Mouse (Mus musculus) embryonic fibroblast, embryonic 13.5 days (primary cell): ENCODE measurements around the gene Dock9. TPM values are rescaled to one million over a fixed set of nuclear protein-coding genes. Genes with fewer than 3 reads are reported as not detected.

ENCODE experiments used
- H3K27ac ChIP-seq: 2 replicates; pipeline ENCODE4 v1.5.1; 2012; ENCODE audit warnings: low read length, control low read depth, inconsistent platforms; ENCODE audit not compliant: insufficient read depth
- H3K4me1 ChIP-seq: 2 replicates; pipeline ENCODE4 v1.6.1; 2011; ENCODE audit warnings: low read length; ENCODE audit not compliant: control insufficient read depth, insufficient read depth
- H3K4me3 ChIP-seq: 2 replicates; pipeline ENCODE4 v1.5.1; 2011; ENCODE audit warnings: mild to moderate bottlenecking, control low read depth, low read length; ENCODE audit not compliant: insufficient read depth
- CTCF ChIP-seq: IDR thresholded peaks from 2 replicates; pipeline ENCODE4 v1.5.1; 2011; ENCODE audit warnings: mild to moderate bottlenecking, control low read depth, low read length, moderate library complexity, borderline replicate concordance; ENCODE audit not compliant: insufficient read depth
- POLR2A ChIP-seq: IDR thresholded peaks from 2 replicates; pipeline ENCODE4 v1.6.1; 2011; ENCODE audit warnings: low read depth, mild to moderate bottlenecking, control low read depth, low read length, moderate library complexity
- polyA plus RNA-seq: library from polyadenylated mRNA; stranded (reverse); fragments of >200 nt; gene quantifications from 2 replicates; pipeline ENCODE4 v1.2.4, GENCODE M21; 2011; ENCODE audit warnings: low read depth; ENCODE audit not compliant: missing spikeins, insufficient read length

The Dock9 gene
- polyA plus RNA-seq, 1 experiment = 10.2 TPM

GRCm38 (mm10) chr14:121516881-121517280 is 280.8 kb downstream of the Dock9 start:
- TF ChIP-seq POLR2A = no peak
- TF ChIP-seq CTCF = no peak
- H3K4me3 ChIP-seq = no peak overlapping the region
- no peak overlapping the region for H3K27ac ChIP-seq
- H3K4me1 ChIP-seq = 0 out of 2 replicates have a peak, but pooled peaks cover 4% of the 10 kb centered on the region

- no peaks in the 10 kb centered on the region for H3K4me1 ChIP-seq
- TF ChIP-seq POLR2A (no peak), CTCF (no peak)
- no peak overlapping the region for H3K4me3 ChIP-seq
- H3K27ac ChIP-seq = no peak overlapping the region
These were observed 288.7 kb downstream of the Dock9 start for GRCm38 (mm10) chr14:121508929-121509328.

GRCm38 (mm10) chr14:121506336-121506735 is 291.3 kb downstream of the Dock9 start:
- TF ChIP-seq CTCF (no peak), POLR2A (no peak)
- no peak overlapping the region for H3K27ac ChIP-seq
- H3K4me1 ChIP-seq = no peaks in the 10 kb centered on the region
- H3K4me3 ChIP-seq = no peak overlapping the region

DNA sequence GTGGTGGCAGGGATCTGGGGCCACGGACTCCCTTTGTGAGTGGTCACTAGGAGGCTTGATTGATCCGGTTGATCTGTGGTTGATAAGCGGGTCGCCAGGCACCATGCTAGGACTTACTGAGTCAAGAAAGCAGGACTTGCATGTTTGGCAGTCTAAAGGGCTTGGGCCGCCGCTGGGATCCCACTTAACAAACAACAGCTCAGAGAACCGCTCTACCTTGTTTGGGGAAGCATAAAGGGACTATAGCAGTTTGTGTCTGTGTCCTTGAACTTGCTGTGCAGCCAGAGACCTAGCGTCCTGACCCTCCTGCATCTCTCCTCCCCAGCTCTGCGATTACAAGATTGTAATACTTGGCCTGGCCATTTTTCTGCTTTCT is 292.2 kb downstream of the Dock9 start:
- Histone ChIP-seq H3K27ac (no peak overlapping the region), H3K4me1 (no peaks in the 10 kb centered on the region), H3K4me3 (no peak overlapping the region)
- TF ChIP-seq CTCF (no peak), POLR2A (no peak)

DNA sequence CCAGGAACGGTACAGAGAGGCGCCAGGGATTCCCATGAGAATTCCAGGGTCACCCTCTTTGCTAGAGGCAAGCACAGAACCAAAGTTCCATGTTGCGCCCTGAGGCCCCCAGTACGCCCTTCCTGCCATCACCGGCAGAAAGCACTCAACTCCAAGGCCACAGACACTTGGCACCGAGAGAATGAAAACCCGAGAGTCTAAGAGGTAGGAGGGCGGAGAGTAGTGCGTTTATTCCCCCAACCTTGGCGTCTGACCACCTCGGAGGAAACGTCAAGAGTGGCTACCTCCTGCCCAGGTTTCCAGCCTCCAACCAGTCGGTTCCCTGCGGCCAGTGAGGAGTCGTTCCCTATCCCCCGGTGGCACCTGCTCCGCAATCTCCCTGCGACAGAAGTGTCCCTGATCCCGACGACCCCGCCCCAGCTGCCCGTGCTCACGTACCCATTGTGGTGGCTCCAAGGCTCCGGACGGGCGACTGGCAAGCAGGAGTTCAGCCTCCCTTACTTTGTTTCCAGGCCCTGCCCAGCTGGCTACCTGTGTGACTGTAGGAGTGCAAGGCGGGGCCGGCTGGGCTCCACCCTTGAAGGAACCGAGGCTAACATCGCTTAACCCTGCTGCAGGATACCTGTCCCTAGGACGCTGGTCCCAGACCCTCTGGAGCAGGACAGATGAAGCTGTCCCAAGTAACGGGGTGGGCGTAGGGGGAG is 292.7 kb downstream of the Dock9 start, which contains the start of gene Slc15a1:
Gene Slc15a1, minus strand, starts transcription at position 472 of the 704 bp plus-strand sequence.
- Histone ChIP-seq H3K4me1 (no peaks in the 10 kb centered on the region), H3K27ac (no peak within 1 kb of the TSS), H3K4me3 (no peak within 1 kb of the TSS)
- no peak for TF ChIP-seq POLR2A
- TF ChIP-seq CTCF = no peak

DNA sequence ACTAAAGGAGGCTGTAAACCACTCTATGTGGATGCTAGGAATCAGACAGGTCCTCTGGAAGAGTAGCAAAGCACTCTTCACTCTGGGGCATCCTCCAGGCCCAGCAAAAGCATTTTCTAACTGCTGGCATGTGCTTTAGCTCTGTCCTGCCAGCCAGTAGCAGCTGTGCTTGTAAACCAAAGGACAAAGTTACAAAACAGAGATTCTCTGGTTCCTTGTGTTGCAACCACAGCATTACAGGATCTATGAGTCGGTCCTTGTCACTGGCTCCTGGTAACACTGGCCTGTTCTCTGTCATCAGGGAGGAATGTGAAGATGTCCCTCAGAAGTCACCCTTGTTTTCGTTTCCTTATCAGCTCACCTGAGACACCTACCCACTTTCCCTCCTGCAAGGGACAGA is 297.1 kb downstream of the Dock9 start:
- TF ChIP-seq POLR2A (no peak), CTCF (no peak)
- H3K4me1 ChIP-seq = no peaks in the 10 kb centered on the region
- no peak overlapping the region for H3K27ac ChIP-seq
- no peak overlapping the region for H3K4me3 ChIP-seq

- Histone ChIP-seq H3K27ac (no peak overlapping the region), H3K4me1 (no peaks in the 10 kb centered on the region), H3K4me3 (no peak overlapping the region)
- TF ChIP-seq CTCF (no peak), POLR2A (no peak)
These were observed 297.9 kb downstream of the Dock9 start for GRCm38 (mm10) chr14:121499769-121500168.

- Histone ChIP-seq H3K4me3 (no peak overlapping the region), H3K4me1 (no peaks in the 10 kb centered on the region), H3K27ac (no peak overlapping the region)
- TF ChIP-seq CTCF (no peak), POLR2A (no peak)
These were observed 299.8 kb downstream of the Dock9 start for GRCm38 (mm10) chr14:121497800-121498199.

DNA sequence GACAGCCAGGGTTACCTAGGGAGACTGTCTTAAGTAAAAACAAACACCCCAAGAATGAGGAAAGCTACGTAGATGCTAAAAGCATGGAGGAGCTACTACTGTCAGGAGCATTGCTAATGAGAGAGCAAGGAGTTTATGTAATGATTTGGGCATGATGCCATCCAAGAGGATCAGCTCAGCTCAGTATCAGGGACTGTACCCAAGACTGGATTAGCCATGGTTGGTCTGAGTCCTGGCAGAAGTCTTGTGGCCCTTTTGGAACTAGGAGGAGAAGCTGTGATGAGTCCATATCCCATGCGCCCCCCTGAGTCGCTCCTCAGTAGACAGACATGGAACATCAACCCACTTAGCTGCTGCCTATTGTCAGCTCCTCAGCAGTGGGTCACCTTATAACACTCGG is 301.9 kb downstream of the Dock9 start:
- Histone ChIP-seq H3K4me3 (no peak overlapping the region), H3K27ac (no peak overlapping the region), H3K4me1 (no peaks in the 10 kb centered on the region)
- TF ChIP-seq POLR2A = no peak
- TF ChIP-seq CTCF = no peak

GRCm38 (mm10) chr14:121495120-121495519 is 302.5 kb downstream of the Dock9 start:
- TF ChIP-seq POLR2A (no peak), CTCF (no peak)
- no peak overlapping the region for H3K4me3 ChIP-seq
- H3K4me1 ChIP-seq = no peaks in the 10 kb centered on the region
- no peak overlapping the region for H3K27ac ChIP-seq
